Mouse (Mus musculus): ENCODE results near the gene Gm10487. TPM values are rescaled to one million over a fixed set of nuclear protein-coding genes. Genes with fewer than 3 reads are reported as not detected.
"Not testable (repeated sequence)": the region's sequence is repeated elsewhere in the genome, so short reads cannot be mapped to it uniquely, and the experiment has no call there.

The Gm10487 gene
- total RNA-seq (2014; fragmentation: Nextera tagmentation) = not detected in 2 replicates
- total RNA-seq (2017) = not detected in 2 replicates

- ATAC-seq (replicated peaks; ENCODE audit: low FRiP score, low TSS enrichment, poor library complexity, severe bottlenecking) = not testable (repeated sequence)
These were observed at the start of gene Gm10487 for GRCm38 (mm10) chrX:30843369-30843768. Gene Gm10487 (minus strand): TSS chrX:30843469.

Measured in megakaryocyte-erythroid progenitor cell, adult 5-6 weeks (primary cell).